Mouse (Mus musculus) heart, embryonic 14.5 days (tissue): ENCODE data around the gene Zbtb7a. TPM values are rescaled to one million over a fixed set of nuclear protein-coding genes. Genes with fewer than 3 reads are reported as not detected.

Experiments
- ATAC-seq: fragments of 200-750 bp; cut with Nextera tagmentation; 2 replicates; pipeline ENCODE4 v1.8.0; 2017; ENCODE audit warnings: low read depth, moderate TSS enrichment; ENCODE audit not compliant: insufficient number of reproducible peaks, insufficient read depth, low FRiP score
- H3K27ac ChIP-seq, 2 experiments: fragments of 200-500 bp in 1 of 2; fragments of 300-500 bp in 1 of 2; sonication (generic) in 1 of 2; replicated peaks in 1 of 2; 2 replicates each; pipeline ENCODE4 v1.5.1; 2012 to 2014; ENCODE audit warnings: low read depth in 2 of 2, low read length in 2 of 2, control low read depth in 1 of 2, mild to moderate bottlenecking in 1 of 2, mixed read lengths in 1 of 2; ENCODE audit not compliant: control insufficient read depth in 1 of 2, insufficient read depth in 1 of 2
- H3K27me3 ChIP-seq: fragments of 300-500 bp; sonication (generic); 2 replicates; pipeline ENCODE4 v1.6.1; 2014; ENCODE audit warnings: mild to moderate bottlenecking, low read length, control low read depth; ENCODE audit not compliant: control insufficient read depth, insufficient read depth
- H3K36me3 ChIP-seq: fragments of 300-500 bp; sonication (generic); 2 replicates; pipeline ENCODE4 v1.6.1; 2014; ENCODE audit warnings: mild to moderate bottlenecking, control low read depth, low read length, mixed read lengths; ENCODE audit not compliant: control insufficient read depth, insufficient read depth
- H3K4me1 ChIP-seq, 2 experiments: fragments of 200-500 bp in 1 of 2; fragments of 300-500 bp in 1 of 2; sonication (generic) in 1 of 2; 2 replicates each; pipeline ENCODE4 v1.6.1; 2012 to 2014; ENCODE audit warnings: low read length in 2 of 2, control low read depth in 1 of 2, mixed read lengths in 1 of 2; ENCODE audit not compliant: control insufficient read depth in 2 of 2, insufficient read depth in 2 of 2
- H3K4me2 ChIP-seq: fragments of 300-500 bp; sonication (generic); 2 replicates; pipeline ENCODE4 v1.6.1; 2014; ENCODE audit warnings: mild to moderate bottlenecking, low read length
- H3K4me3 ChIP-seq, 2 experiments: fragments of 200-500 bp in 1 of 2; fragments of 300-500 bp in 1 of 2; sonication (generic) in 1 of 2; 2 replicates each; pipeline ENCODE4 v1.5.1; 2012 to 2014; ENCODE audit warnings: low read length in 2 of 2, mild to moderate bottlenecking in 2 of 2, control low read depth in 1 of 2, low read depth in 1 of 2, moderate library complexity in 1 of 2; ENCODE audit not compliant: control insufficient read depth in 1 of 2, insufficient read depth in 1 of 2
- H3K9ac ChIP-seq: fragments of 300-500 bp; sonication (generic); 2 replicates; pipeline ENCODE4 v1.6.1; 2014; ENCODE audit warnings: mild to moderate bottlenecking, low read length
- H3K9me3 ChIP-seq: fragments of 300-500 bp; sonication (generic); 2 replicates; pipeline ENCODE4 v1.6.1; 2016; ENCODE audit warnings: low read length, control low read depth; ENCODE audit not compliant: control insufficient read depth
- WGBS: fragments of 180-500 bp; shearing (Covaris S2); extraction: QIAGEN DNeasy Blood & Tissue Kit; methylation state at CpG from one replicate; pipeline ENCODE4 v1.1.7; 2014; 5-methylcytosine and 5-hydroxymethylcytosine counted together
- polyA plus RNA-seq: library from polyadenylated mRNA; unstranded; fragments of >200 nt; fragmentation: Nextera tagmentation; extraction: Ambion mirVana; gene quantifications from 2 replicates; pipeline ENCODE4 v1.2.1, GENCODE M21; 2014

Zbtb7a gene
- polyA plus RNA-seq, 1 experiment from 2014 or later: 16.8 TPM

DNA sequence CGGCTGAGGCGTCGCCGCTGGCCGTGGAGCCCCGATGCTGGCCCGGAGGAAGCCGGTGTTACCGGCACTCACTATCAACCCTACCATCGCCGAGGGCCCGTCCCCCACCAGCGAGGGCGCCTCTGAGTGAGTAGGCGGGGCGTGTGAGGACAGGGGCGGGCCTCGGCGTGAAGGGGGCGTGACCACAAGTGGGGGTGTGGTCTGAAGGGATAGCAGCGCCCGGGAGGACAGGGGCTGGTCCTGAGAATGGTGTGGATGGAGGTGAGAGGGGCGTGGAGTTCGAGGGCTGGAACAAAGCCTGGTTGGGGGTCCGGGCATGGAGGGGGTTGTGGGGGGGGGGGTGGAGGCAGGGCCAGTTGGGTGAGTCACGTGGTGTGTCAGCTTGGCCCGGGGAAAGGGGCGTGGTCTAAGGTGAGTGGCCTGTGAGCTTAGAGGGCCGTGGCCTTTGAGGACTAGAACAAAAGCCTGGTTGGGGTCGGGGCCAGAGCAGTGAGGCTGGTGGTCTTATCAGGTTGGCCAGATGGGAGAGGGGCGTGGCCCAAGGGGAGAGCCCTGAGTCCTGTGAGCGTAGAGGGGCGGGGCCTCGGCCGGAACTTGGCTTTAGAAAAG lies 28.8 kb upstream of the Zbtb7a start:
- H3K4me3 ChIP-seq: peak overlapping the region; percentile 75 to 97
- ATAC-seq: peak; percentile 83
- H3K36me3 ChIP-seq: peaks cover 35% of the 10 kb centered on the region
- WGBS: 1% methylated on average over 35 of the region's 35 CpGs
- H3K4me1 ChIP-seq: peaks cover 10 to 18% of the 10 kb centered on the region in 2 experiments
- peak overlapping the region; percentile 90 for H3K4me2 ChIP-seq
- peak overlapping the region; percentile 99 for H3K9ac ChIP-seq
- peak overlapping the region; percentile 93 to 99 for H3K27ac ChIP-seq
- H3K9me3 ChIP-seq: no peaks in the 10 kb centered on the region
- no peaks in the 10 kb centered on the region for H3K27me3 ChIP-seq

DNA sequence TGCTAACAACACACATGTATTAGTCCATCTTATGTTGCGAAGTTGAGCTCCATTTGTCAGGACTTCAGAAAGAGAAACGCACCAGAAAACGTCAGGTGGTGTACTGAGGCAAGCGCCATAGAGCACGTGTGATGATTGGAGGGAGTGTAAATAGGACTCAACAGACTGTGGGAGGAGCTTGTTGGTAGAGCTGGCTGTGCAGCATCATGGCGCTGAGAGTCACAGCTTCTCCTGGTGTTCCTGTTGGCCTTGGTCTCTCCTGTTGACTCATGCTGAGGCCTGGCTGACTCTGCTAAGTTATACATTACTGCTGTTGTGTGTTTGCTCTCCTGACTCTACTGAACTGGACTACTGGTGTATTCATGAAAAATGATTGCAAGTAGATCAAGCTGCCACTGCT lies 22.1 kb upstream of the Zbtb7a start:
- Histone ChIP-seq H3K4me1 (no peaks in the 10 kb centered on the region), H3K27ac (no peak overlapping the region), H3K9me3 (no peaks in the 10 kb centered on the region), H3K36me3 (peaks cover 94% of the 10 kb centered on the region), H3K4me3 (no peak overlapping the region), H3K27me3 (no peaks in the 10 kb centered on the region), H3K4me2 (no peak overlapping the region), H3K9ac (no peak overlapping the region)
- ATAC-seq: no peak
- WGBS: 89% methylated on average over 6 of the region's 6 CpGs

DNA sequence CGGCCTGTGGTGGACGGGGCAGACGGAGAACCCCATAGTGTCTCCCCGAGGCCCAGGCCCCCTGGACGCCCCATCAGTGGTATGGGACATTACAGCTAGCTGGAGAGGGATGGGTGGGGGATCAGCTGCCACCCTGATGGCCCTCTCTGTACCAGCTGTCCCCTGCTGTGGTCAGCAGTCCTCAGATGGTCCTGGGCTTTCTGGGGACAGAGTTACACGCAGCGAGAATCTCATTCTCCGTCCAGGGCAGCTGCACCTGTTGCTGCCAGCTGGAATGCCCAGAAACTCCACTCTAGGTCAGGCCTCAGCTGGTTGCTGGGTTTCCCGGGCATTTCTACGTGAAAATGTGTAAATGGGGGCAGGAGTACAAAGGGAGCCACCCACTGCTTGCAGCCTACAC lies 15.4 kb upstream of the Zbtb7a start:
- Histone ChIP-seq H3K36me3 (peaks cover 97% of the 10 kb centered on the region), H3K4me3 (no peak overlapping the region), H3K9ac (no peak overlapping the region), H3K27ac (no peak overlapping the region), H3K4me1 (no peaks in the 10 kb centered on the region), H3K9me3 (no peaks in the 10 kb centered on the region), H3K4me2 (no peak overlapping the region), H3K27me3 (no peaks in the 10 kb centered on the region)
- no peak for ATAC-seq
- WGBS: 95% methylated on average over 10 of the region's 10 CpGs

DNA sequence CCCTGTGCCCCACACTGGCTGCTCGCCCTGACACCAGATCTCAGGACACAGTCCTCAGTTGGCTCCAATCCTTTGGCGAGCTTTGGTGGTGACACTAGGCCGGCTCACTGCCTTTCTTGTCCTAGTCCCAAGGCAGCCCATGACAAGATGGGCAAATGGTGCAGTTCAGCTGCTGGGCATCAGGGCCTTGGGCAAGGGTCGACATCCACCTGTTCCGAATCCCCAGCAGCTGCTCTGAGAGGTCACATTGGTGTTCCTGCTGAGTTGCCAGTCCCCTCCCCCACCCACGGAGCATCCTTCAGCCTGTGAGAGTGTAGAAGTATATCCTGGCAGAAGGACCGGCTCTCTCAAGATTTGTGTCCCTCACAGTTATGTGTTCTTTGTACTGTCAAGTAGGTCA lies 14.4 kb upstream of the Zbtb7a start:
- Histone ChIP-seq H3K4me1 (no peaks in the 10 kb centered on the region), H3K27ac (no peak overlapping the region), H3K27me3 (no peaks in the 10 kb centered on the region), H3K4me3 (no peak overlapping the region), H3K36me3 (peaks cover 86% of the 10 kb centered on the region), H3K9ac (no peak overlapping the region), H3K9me3 (no peaks in the 10 kb centered on the region), H3K4me2 (no peak overlapping the region)
- WGBS: 79% methylated on average over 7 of the region's 7 CpGs
- ATAC-seq: no peak

DNA sequence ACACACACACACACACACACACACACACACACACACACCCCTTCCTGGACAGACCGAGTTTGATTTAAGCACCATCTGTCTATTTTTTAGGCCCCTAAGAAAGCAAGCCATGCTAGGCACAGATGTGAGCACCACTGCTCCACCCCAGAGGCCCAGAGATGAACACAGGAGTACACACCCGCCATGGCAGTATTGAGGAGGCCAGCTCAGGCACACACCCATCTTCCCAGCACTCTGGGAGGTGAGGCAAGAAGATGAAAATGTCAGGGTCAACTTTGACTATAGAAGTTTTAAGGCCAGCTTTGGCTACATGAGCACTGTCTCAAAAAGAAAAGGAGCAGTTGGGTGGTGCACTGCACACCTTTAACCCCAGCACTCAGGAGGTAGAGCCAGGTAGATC lies 12.1 kb upstream of the Zbtb7a start:
- 75% methylated on average over 2 of the region's 2 CpGs for WGBS
- H3K4me2 ChIP-seq: no peak overlapping the region
- peaks cover 66% of the 10 kb centered on the region for H3K36me3 ChIP-seq
- H3K27ac ChIP-seq: no peak overlapping the region
- no peaks in the 10 kb centered on the region for H3K9me3 ChIP-seq
- no peak for ATAC-seq
- no peak overlapping the region for H3K9ac ChIP-seq
- H3K4me1 ChIP-seq: no peaks in the 10 kb centered on the region
- H3K27me3 ChIP-seq: no peaks in the 10 kb centered on the region
- H3K4me3 ChIP-seq: no peak overlapping the region

DNA sequence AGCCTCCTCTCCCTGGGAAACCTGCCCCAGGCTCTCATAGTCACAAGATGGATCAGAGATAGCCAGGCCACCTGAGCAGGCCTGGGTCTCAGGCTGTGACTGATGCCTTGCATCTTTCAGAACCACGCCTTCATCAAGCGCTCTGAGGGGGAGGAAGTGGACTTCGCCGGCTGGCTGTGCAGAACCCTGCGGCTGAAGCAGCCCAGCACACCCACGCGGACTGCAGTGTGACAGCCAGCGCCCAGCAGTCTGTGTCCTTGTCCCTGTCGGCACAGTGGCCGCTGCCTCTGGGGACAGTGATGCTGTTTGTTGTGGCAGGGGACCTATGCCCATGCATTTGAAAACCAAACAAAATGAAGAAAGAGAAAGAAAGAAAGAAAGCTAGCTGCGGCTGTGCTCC lies 11.5 kb upstream of the Zbtb7a start:
- Histone ChIP-seq H3K4me1 (peaks cover 0 to 2% of the 10 kb centered on the region in 2 experiments; a peak in 3 of 4 replicates), H3K9me3 (no peaks in the 10 kb centered on the region), H3K4me3 (no peak overlapping the region), H3K27me3 (no peaks in the 10 kb centered on the region), H3K36me3 (peaks cover 60% of the 10 kb centered on the region), H3K9ac (no peak overlapping the region), H3K27ac (no peak overlapping the region), H3K4me2 (no peak overlapping the region)
- WGBS: 77% methylated on average over 11 of the region's 11 CpGs
- ATAC-seq: no peak

DNA sequence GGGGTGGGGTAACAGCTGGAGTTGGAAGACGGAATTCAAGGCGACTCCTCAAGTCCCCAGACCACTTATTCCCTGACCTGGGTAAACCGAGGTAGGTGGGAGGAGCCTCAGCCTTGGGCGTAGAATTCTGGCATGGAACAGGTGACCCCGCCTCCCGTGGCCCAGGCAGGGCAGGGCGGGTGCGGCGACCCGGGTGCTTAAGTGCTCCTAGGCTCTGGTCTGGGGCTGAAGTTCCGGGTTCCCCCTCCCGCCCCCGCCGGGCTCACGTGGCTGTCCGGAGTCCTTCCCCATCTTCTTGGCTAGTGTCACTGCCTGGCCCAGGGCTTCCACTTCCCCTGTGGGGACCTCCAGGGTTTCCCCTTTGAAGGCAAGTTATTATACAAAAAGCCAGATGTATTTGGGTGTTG lies 836 bp upstream of the Zbtb7a start:
- peak overlapping the region; percentile 99 for H3K4me2 ChIP-seq
- no peaks in the 10 kb centered on the region for H3K36me3 ChIP-seq
- H3K9ac ChIP-seq: 0 out of 2 replicates have a peak overlapping the region, but pooled peaks have one; percentile 9
- whole genome bisulfite sequencing: 3% methylated on average over 16 of the region's 16 CpGs
- H3K27ac ChIP-seq: no peak overlapping the region
- peak overlapping the region in 1 of 2 experiments; percentile 94; a peak in 1 of 4 replicates for H3K4me3 ChIP-seq
- H3K4me1 ChIP-seq: peaks cover 15 to 25% of the 10 kb centered on the region in 2 experiments
- H3K27me3 ChIP-seq: peaks cover 5% of the 10 kb centered on the region
- H3K9me3 ChIP-seq: no peaks in the 10 kb centered on the region
- ATAC-seq: no peak
